Mouse (Mus musculus) kidney, adult 2 months (tissue): ENCODE data around the gene Tbc1d1.

Experiments used
- CTCF ChIP-seq: fragments of 200-500 bp; conservative IDR thresholded peaks from 2 replicates; pipeline ENCODE4 v1.5.1; 2011; ENCODE audit warnings: low read depth, mild to moderate bottlenecking, control low read depth, low read length, moderate library complexity, mixed read lengths; ENCODE audit not compliant: insufficient read depth, insufficient read length
- POLR2A ChIP-seq: fragments of 200-500 bp; IDR thresholded peaks from one replicate; pipeline ENCODE4 v1.6.1; 2011; ENCODE audit warnings: low read depth, low read length, control low read depth

DNA sequence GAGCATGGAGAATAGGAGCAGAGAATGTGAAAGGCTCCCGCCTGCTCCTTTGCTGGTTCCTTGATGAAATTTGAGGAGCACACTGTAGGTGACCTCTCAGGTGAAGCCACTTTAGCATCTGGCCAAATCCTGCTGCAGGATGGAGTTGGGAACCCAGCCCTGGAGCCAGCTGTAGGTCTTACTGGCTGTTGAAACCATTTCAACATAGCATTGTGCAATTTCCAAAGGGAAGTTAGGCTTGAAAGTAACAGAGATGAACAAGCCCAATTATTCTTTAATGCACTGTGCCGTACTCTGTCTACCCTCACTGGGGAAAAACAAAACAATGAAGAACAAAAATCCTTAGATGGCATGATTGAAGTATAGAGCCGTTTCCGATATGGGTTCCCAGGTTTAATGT lies 22.2 kb upstream of the Tbc1d1 start:
- TF ChIP-seq CTCF (no peak), POLR2A (no peak)
